Comparison of ENCODE assay signal across 23 mouse cellular contexts in genomic region chr2:156879541-156879940, GRCm38 (mm10). TPM values are rescaled to one million over a fixed set of nuclear protein-coding genes. Genes with fewer than 3 reads are reported as not detected.
DNase-seq lines count a peak whose midpoint lies in the region; ATAC-seq and TF ChIP-seq lines count a peak whose summit lies in the region.
"Had no signal": no experiment of that assay in that cellular context is flagged by ENCODE, and none has a peak within 500 bp of the region (broad histone marks: within the 10 kb centered on the region; RNA-seq: fewer than 3 reads in every experiment).

No protein-coding gene starts in this region.

- peak; percentile 35 to 78 for DNase-seq in adrenal gland, adult (ENCODE audit: inconsistent age in 2 of 2, low spot score in 1 of 2)
- DNase-seq in adrenal gland, adult 18-20 months (ENCODE audit: low spot score in 2 of 2): no peak
- DNase-seq in hindbrain, embryonic 10.5 days (ENCODE audit: low spot score): no peak
- no peak for DNase-seq in hindbrain, postnatal 0 days (ENCODE audit: low spot score)
- DNase-seq in adrenal gland, adult 2 months: peak; percentile 68
- DNase-seq in midbrain, embryonic 11.5 days (ENCODE audit: low spot score, missing footprints): no peak
- no peak for DNase-seq in right cerebral cortex, postnatal 10 days (ENCODE audit: low spot score in 2 of 2)
- DNase-seq: cerebellum, adult 18-20 months; kidney, adult 18-20 months; kidney, postnatal 25 days; layer of hippocampus, adult 9-11 months; right cerebral cortex, postnatal 25 days; thymus, postnatal 25 days had no signal

- H3K4me1 ChIP-seq in hindbrain, embryonic 10.5 days (replicated peaks): peaks cover 10% of the 10 kb centered on the region; the same call in 1 of the 2 replicates
- no peaks in the 10 kb centered on the region; the same call in 1 of the 2 replicates for H3K4me1 ChIP-seq in hindbrain, postnatal 0 days (ENCODE audit: insufficient read depth, low read length)
- peaks cover 55% of the 10 kb centered on the region for H3K4me1 ChIP-seq in liver, embryonic 15.5 days (replicated peaks)
- H3K4me1 ChIP-seq in midbrain, embryonic 11.5 days (ENCODE audit: control insufficient read depth, insufficient read depth, low read length): no peaks in the 10 kb centered on the region
- H3K4me1 ChIP-seq: embryonic facial prominence, embryonic 12.5 days; forebrain, embryonic 15.5 days had no signal

- H3K27ac ChIP-seq in hindbrain, embryonic 10.5 days: 0 out of 2 replicates have a peak overlapping the region, but pooled peaks have one; percentile 1
- no peak overlapping the region for H3K27ac ChIP-seq in hindbrain, postnatal 0 days
- H3K27ac ChIP-seq in liver, embryonic 15.5 days (replicated peaks): peak overlapping the region; percentile 45; the same call in 1 of the 2 replicates
- H3K27ac ChIP-seq in midbrain, embryonic 11.5 days (ENCODE audit: low read depth, low read length): no peak overlapping the region
- H3K27ac ChIP-seq: embryonic facial prominence, embryonic 12.5 days; forebrain, embryonic 15.5 days; limb, embryonic 13.5 days had no signal

- peaks cover 13% of the 10 kb centered on the region for H3K36me3 ChIP-seq in hindbrain, embryonic 10.5 days
- H3K36me3 ChIP-seq in hindbrain, postnatal 0 days (ENCODE audit: insufficient read depth, low read length): peaks cover 6% of the 10 kb centered on the region; the same call in 1 of the 2 replicates
- H3K36me3 ChIP-seq in liver, embryonic 15.5 days (replicated peaks): peaks cover 9% of the 10 kb centered on the region
- H3K36me3 ChIP-seq in midbrain, embryonic 11.5 days (ENCODE audit: control insufficient read depth, insufficient read depth, low read length): 0 out of 2 replicates have a peak, but pooled peaks cover 1% of the 10 kb centered on the region

- H3K9me3 ChIP-seq in hindbrain, embryonic 10.5 days: no peaks in the 10 kb centered on the region
- H3K9me3 ChIP-seq in hindbrain, postnatal 0 days (ENCODE audit: low read length): no peaks in the 10 kb centered on the region
- H3K9me3 ChIP-seq in liver, embryonic 15.5 days (replicated peaks): no peaks in the 10 kb centered on the region
- H3K9me3 ChIP-seq in midbrain, embryonic 11.5 days (ENCODE audit: control insufficient read depth, low read length): no peaks in the 10 kb centered on the region
- H3K9me3 ChIP-seq: embryonic facial prominence, embryonic 12.5 days; forebrain, embryonic 15.5 days; limb, embryonic 13.5 days; lung, embryonic 15.5 days had no signal

- no peak overlapping the region for H3K9ac ChIP-seq in hindbrain, postnatal 0 days (replicated peaks; ENCODE audit: low read length)
- H3K9ac ChIP-seq in liver, embryonic 15.5 days: no peak overlapping the region
- no peak overlapping the region for H3K9ac ChIP-seq in midbrain, embryonic 11.5 days (ENCODE audit: low read length)
- H3K9ac ChIP-seq: embryonic facial prominence, embryonic 12.5 days; forebrain, embryonic 15.5 days; limb, embryonic 13.5 days; lung, embryonic 15.5 days had no signal

- ATAC-seq in hindbrain, postnatal 0 days: no peak
- ATAC-seq in liver, embryonic 15.5 days (ENCODE audit: insufficient read depth): no peak
- no peak for ATAC-seq in midbrain, embryonic 11.5 days (ENCODE audit: low FRiP score)
- ATAC-seq: forebrain, embryonic 15.5 days; hindbrain, embryonic 16.5 days; midbrain, embryonic 16.5 days had no signal

- H3K27me3 ChIP-seq in hindbrain, embryonic 10.5 days (ENCODE audit: insufficient read depth, poor library complexity, severe bottlenecking): no peaks in the 10 kb centered on the region
- H3K27me3 ChIP-seq in hindbrain, postnatal 0 days (ENCODE audit: insufficient read depth, low read length): no peaks in the 10 kb centered on the region
- no peaks in the 10 kb centered on the region for H3K27me3 ChIP-seq in liver, embryonic 15.5 days
- no peaks in the 10 kb centered on the region for H3K27me3 ChIP-seq in midbrain, embryonic 11.5 days (ENCODE audit: control insufficient read depth, insufficient read depth, low read length)
- H3K27me3 ChIP-seq: CH12.LX; embryonic facial prominence, embryonic 12.5 days; forebrain, embryonic 15.5 days; limb, embryonic 13.5 days; lung, embryonic 15.5 days had no signal

- no peak for TF ChIP-seq CTCF in hindbrain, postnatal 0 days (IDR thresholded peaks at IDR 0.05; ENCODE audit: low read depth)

- H3K4me3 ChIP-seq in hindbrain, embryonic 10.5 days: no peak overlapping the region
- H3K4me3 ChIP-seq in hindbrain, postnatal 0 days (ENCODE audit: low read length): no peak overlapping the region
- no peak overlapping the region for H3K4me3 ChIP-seq in liver, embryonic 15.5 days (replicated peaks)
- H3K4me3 ChIP-seq in midbrain, embryonic 11.5 days (ENCODE audit: low read depth, low read length): no peak overlapping the region
- H3K4me3 ChIP-seq: embryonic facial prominence, embryonic 12.5 days; forebrain, embryonic 15.5 days; limb, embryonic 13.5 days; lung, embryonic 15.5 days had no signal

- no peak overlapping the region for H3K4me2 ChIP-seq in hindbrain, postnatal 0 days (ENCODE audit: low read depth, low read length)
- no peak overlapping the region for H3K4me2 ChIP-seq in liver, embryonic 15.5 days
- H3K4me2 ChIP-seq in midbrain, embryonic 11.5 days: no peak overlapping the region
- H3K4me2 ChIP-seq: embryonic facial prominence, embryonic 12.5 days; forebrain, embryonic 15.5 days; limb, embryonic 13.5 days; lung, embryonic 15.5 days had no signal

- 87% methylated on average over 3 of the region's 3 CpGs for WGBS in hindbrain, embryonic 10.5 days
- WGBS in hindbrain, postnatal 0 days: 58% methylated on average over 3 of the region's 3 CpGs
- 67% methylated on average over 3 of the region's 3 CpGs for WGBS in liver, embryonic 15.5 days (ENCODE audit: insufficient replicate concordance)
- 84% methylated on average over 3 of the region's 3 CpGs for WGBS in midbrain, embryonic 11.5 days

RNA-seq across cellular contexts. Expression of gene Sla2, which starts 7.5 kb away (rescaled TPM):
- total RNA-seq in adrenal gland, adult 18-20 months (2021): under 1 TPM in 1 of 2 experiments, not detected in 1; 0.22 TPM
- polyA plus RNA-seq in hindbrain, embryonic 10.5 days (2016; fragmentation: Nextera tagmentation; extraction: Ambion mirVana): 0.37 and 0.90 TPM in 2 replicates
- total RNA-seq in hindbrain, postnatal 0 days (2014; rRNA removed): 0.68 TPM in 1 of 2 replicates, not detected in the other
- polyA plus RNA-seq in hindbrain, postnatal 0 days (2015; fragmentation: Nextera tagmentation; extraction: Ambion mirVana): 0.13 and 0.15 TPM in 2 replicates
- not detected for total RNA-seq in adrenal gland, adult 2 months (2021)
- polyA plus RNA-seq in adrenal gland, adult 2 months (2012; rRNA removed): 0.09 and 0.15 TPM in 2 replicates
- 2.1 TPM in 2 replicates for polyA plus RNA-seq in liver, embryonic 15.5 days (2015; fragmentation: Nextera tagmentation; extraction: Ambion mirVana)
- polyA plus RNA-seq in midbrain, embryonic 11.5 days (2014; fragmentation: Nextera tagmentation; extraction: Ambion mirVana): 0.36 and 0.56 TPM in 2 replicates
- total RNA-seq: gastrocnemius, adult 18-20 months had no signal
- polyA plus RNA-seq: midbrain, embryonic 16.5 days had no signal

RNA-seq across cellular contexts. Expression of gene Rab5if, which starts 16.6 kb away (rescaled TPM):
- total RNA-seq in adrenal gland, adult 18-20 months (2021): 100 to 1,000 TPM; 223 to 330 TPM
- polyA plus RNA-seq in hindbrain, embryonic 10.5 days (2016; fragmentation: Nextera tagmentation; extraction: Ambion mirVana): 184 and 188 TPM in 2 replicates
- total RNA-seq in hindbrain, postnatal 0 days (2014; rRNA removed): 131 and 135 TPM in 2 replicates
- polyA plus RNA-seq in hindbrain, postnatal 0 days (2015; fragmentation: Nextera tagmentation; extraction: Ambion mirVana): 158 and 160 TPM in 2 replicates
- total RNA-seq in adrenal gland, adult 2 months (2021): 100 to 1,000 TPM; 285 to 311 TPM
- polyA plus RNA-seq in adrenal gland, adult 2 months (2012; rRNA removed): 324 and 358 TPM in 2 replicates
- 124 and 140 TPM in 2 replicates for polyA plus RNA-seq in liver, embryonic 15.5 days (2015; fragmentation: Nextera tagmentation; extraction: Ambion mirVana)
- 196 and 205 TPM in 2 replicates for polyA plus RNA-seq in midbrain, embryonic 11.5 days (2014; fragmentation: Nextera tagmentation; extraction: Ambion mirVana)

RNA-seq across cellular contexts. Expression of gene 4930518I15Rik, which starts 21.8 kb away (rescaled TPM):
- 1 to 10 TPM; 2.5 to 3.8 TPM for total RNA-seq in adrenal gland, adult 18-20 months (2021)
- polyA plus RNA-seq in hindbrain, embryonic 10.5 days (2016; fragmentation: Nextera tagmentation; extraction: Ambion mirVana): 8.1 and 9.4 TPM in 2 replicates
- 1.7 and 4.4 TPM in 2 replicates for total RNA-seq in hindbrain, postnatal 0 days (2014; rRNA removed)
- polyA plus RNA-seq in hindbrain, postnatal 0 days (2015; fragmentation: Nextera tagmentation; extraction: Ambion mirVana): 3.6 and 3.8 TPM in 2 replicates
- total RNA-seq in adrenal gland, adult 2 months (2021): 1 to 10 TPM; 2.5 to 3.4 TPM
- 0.68 and 0.98 TPM in 2 replicates for polyA plus RNA-seq in adrenal gland, adult 2 months (2012; rRNA removed)
- 2.0 and 2.5 TPM in 2 replicates for polyA plus RNA-seq in liver, embryonic 15.5 days (2015; fragmentation: Nextera tagmentation; extraction: Ambion mirVana)
- polyA plus RNA-seq in midbrain, embryonic 11.5 days (2014; fragmentation: Nextera tagmentation; extraction: Ambion mirVana): 4.7 TPM in 2 replicates
- total RNA-seq: common myeloid progenitor, adult 5-6 weeks had no signal

RNA-seq across cellular contexts. Expression of gene Tgif2, which starts 39.7 kb away (rescaled TPM):
- total RNA-seq in adrenal gland, adult 18-20 months (2021): 1 to 10 TPM; 2.0 to 2.1 TPM
- polyA plus RNA-seq in hindbrain, embryonic 10.5 days (2016; fragmentation: Nextera tagmentation; extraction: Ambion mirVana): 88.4 and 90.3 TPM in 2 replicates
- total RNA-seq in hindbrain, postnatal 0 days (2014; rRNA removed): 18.2 and 26.6 TPM in 2 replicates
- polyA plus RNA-seq in hindbrain, postnatal 0 days (2015; fragmentation: Nextera tagmentation; extraction: Ambion mirVana): 12.6 and 14.4 TPM in 2 replicates
- 1 to 10 TPM; 1.8 to 4.3 TPM for total RNA-seq in adrenal gland, adult 2 months (2021)
- 5.5 and 8.5 TPM in 2 replicates for polyA plus RNA-seq in adrenal gland, adult 2 months (2012; rRNA removed)
- 6.3 and 6.6 TPM in 2 replicates for polyA plus RNA-seq in liver, embryonic 15.5 days (2015; fragmentation: Nextera tagmentation; extraction: Ambion mirVana)
- 81.2 and 88.6 TPM in 2 replicates for polyA plus RNA-seq in midbrain, embryonic 11.5 days (2014; fragmentation: Nextera tagmentation; extraction: Ambion mirVana)

Comparison
In these comparisons a context has a peak if more than half of its experiments do, and no peak if none do; other contexts are left out.
1. DNase-seq: peak in adrenal gland, adult (2 of 2) and adrenal gland, adult 2 months (single experiment); none in adrenal gland, adult 18-20 months (0 of 2), hindbrain, embryonic 10.5 days (single experiment), hindbrain, postnatal 0 days (single experiment), midbrain, embryonic 11.5 days (single experiment) and right cerebral cortex, postnatal 10 days (0 of 2).
2. H3K27ac ChIP-seq: peak in hindbrain, embryonic 10.5 days (single experiment) and liver, embryonic 15.5 days (single experiment); none in hindbrain, postnatal 0 days (single experiment) and midbrain, embryonic 11.5 days (single experiment).